Mouse (Mus musculus): ENCODE results near the gene Asxl2.

DNA sequence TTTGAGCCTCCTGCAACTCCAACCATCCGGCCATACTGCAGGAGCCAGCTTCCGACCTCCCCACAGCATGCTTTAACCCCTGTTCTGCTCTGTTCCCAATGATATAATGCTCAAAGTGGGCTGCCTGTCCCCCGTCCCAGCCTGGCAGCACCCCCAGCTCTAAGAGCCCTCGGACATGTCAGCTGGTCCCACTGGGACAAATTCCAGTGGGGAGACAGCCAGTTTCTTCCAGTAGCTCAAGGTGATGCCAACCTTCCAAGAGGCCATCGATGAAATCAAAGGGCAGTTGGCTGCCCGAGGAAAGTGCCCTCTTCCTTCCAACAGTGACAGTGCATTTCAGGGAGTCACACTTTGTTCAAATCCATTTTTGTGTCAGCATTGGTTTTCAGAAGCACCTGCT lies 41.4 kb upstream of the Asxl2 start:
- no peak for TF ChIP-seq EP300 (IDR thresholded peaks at IDR 0.05)
- TF ChIP-seq CTCF (IDR thresholded peaks at IDR 0.05) = no peak

Data from lung, postnatal 0 days (tissue).